Mouse (Mus musculus) embryonic fibroblast, embryonic 13.5 days (primary cell): ENCODE measurements at regions not wholly inside any gene's neighbourhood (a gene's known extent, or its start where the extent isn't known, plus 50 kb on each side); places are given as distances from the start of the nearest gene placed in this dataset.

Experiments
- CTCF ChIP-seq: IDR thresholded peaks from 2 replicates; pipeline ENCODE4 v1.5.1; 2011; ENCODE audit warnings: mild to moderate bottlenecking, control low read depth, low read length, moderate library complexity, borderline replicate concordance; ENCODE audit not compliant: insufficient read depth
- POLR2A ChIP-seq: IDR thresholded peaks from 2 replicates; pipeline ENCODE4 v1.6.1; 2011; ENCODE audit warnings: low read depth, mild to moderate bottlenecking, control low read depth, low read length, moderate library complexity

- TF ChIP-seq CTCF (no peak), POLR2A (no peak)
Measured at GRCm38 (mm10) chr14:123078804-123079203, 95.0 kb upstream of the Tmtc4 start.
